Mouse (Mus musculus): ENCODE data around the gene Mad2l2.

- TF ChIP-seq CTCF (IDR thresholded peaks at IDR 0.05; ENCODE audit: borderline replicate concordance, insufficient read depth, low read depth, low read length) (no peak), POLR2A (IDR thresholded peaks at IDR 0.05; ENCODE audit: borderline replicate concordance, insufficient read depth, low read length) (peak; percentile 46; the same call in 1 of the 2 replicates)
Observed at GRCm38 (mm10) chr4:148159544-148160435, 29.6 kb downstream of the Mad2l2 start.

Data from cerebellum, adult 2 months (tissue).